Comparison of ENCODE assay signal across 1 mouse cellular context in the genomic region with DNA sequence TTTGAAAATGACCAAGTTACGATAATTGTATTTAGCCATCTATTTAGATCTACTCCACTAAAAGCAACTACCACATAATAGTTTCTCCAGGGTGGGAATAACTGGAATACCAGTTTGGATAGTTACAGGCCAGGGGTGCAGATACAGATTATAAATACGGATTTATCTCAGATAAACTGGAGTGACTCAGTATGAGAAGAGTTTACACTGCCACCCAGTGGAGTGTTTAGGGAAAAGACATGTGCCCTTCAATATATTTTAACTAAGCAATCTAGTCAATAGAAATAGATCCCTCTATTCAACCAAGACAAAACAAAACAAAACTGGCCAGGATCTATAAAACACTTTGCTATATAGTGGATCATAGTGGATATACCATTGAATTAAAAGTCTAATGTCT.
TF ChIP-seq lines count a peak whose summit lies in the region.

No protein-coding gene starts in this region.

TF ChIP-seq in CH12.LX, 34 proteins besides CTCF, POLR2A, EP300 and RAD21 (continued from another document):
- no peak for TF ChIP-seq ZKSCAN1 (IDR thresholded peaks at IDR 0.05; ENCODE audit: borderline replicate concordance, low read depth, low read length)
- peak; percentile 80 for TF ChIP-seq SMC3 (IDR thresholded peaks at IDR 0.05; ENCODE audit: low read depth, low read length)
- TF ChIP-seq MXI1 (IDR thresholded peaks at IDR 0.05; ENCODE audit: low read depth, low read length) = no peak
- TF ChIP-seq JUND (conservative IDR thresholded peaks at IDR 0.05; ENCODE audit: low read depth, low read length) = no peak
- TF ChIP-seq IRF4 (IDR thresholded peaks at IDR 0.05; ENCODE audit: low read depth, low read length) = no peak
